Mouse (Mus musculus) stomach, embryonic 14.5 days (tissue): ENCODE measurements at regions not wholly inside any gene's neighbourhood (a gene's known extent, or its start where the extent isn't known, plus 50 kb on each side); places are given as distances from the start of the nearest gene placed in this dataset.
"Not testable (repeated sequence)": the region's sequence is repeated elsewhere in the genome, so short reads cannot be mapped to it uniquely, and the experiment has no call there.

Experiments
- ATAC-seq: fragments of 200-750 bp; cut with Nextera tagmentation; 2 replicates; pipeline ENCODE4 v1.8.0; 2017; ENCODE audit warnings: low read depth, moderate TSS enrichment; ENCODE audit not compliant: insufficient number of reproducible peaks, insufficient read depth, low FRiP score
- H3K27ac ChIP-seq: fragments of 300-500 bp; sonication (generic); 2 replicates; pipeline ENCODE4 v1.5.1; 2014; ENCODE audit warnings: mild to moderate bottlenecking, low read length, moderate library complexity, mixed read lengths
- H3K27me3 ChIP-seq: fragments of 300-500 bp; sonication (generic); 2 replicates; pipeline ENCODE4 v1.6.1; 2014; ENCODE audit warnings: low read length, control low read depth, mixed read lengths; ENCODE audit not compliant: control insufficient read depth, insufficient read depth
- H3K36me3 ChIP-seq: fragments of 300-500 bp; sonication (generic); 2 replicates; pipeline ENCODE4 v1.6.1; 2014; ENCODE audit warnings: mild to moderate bottlenecking, control low read depth, low read length, moderate library complexity, mixed read lengths; ENCODE audit not compliant: control insufficient read depth, insufficient read depth
- H3K4me1 ChIP-seq: fragments of 300-500 bp; sonication (generic); 2 replicates; pipeline ENCODE4 v1.6.1; 2014; ENCODE audit warnings: low read length, control low read depth, mixed read lengths; ENCODE audit not compliant: control insufficient read depth, insufficient read depth
- H3K4me2 ChIP-seq: fragments of 300-500 bp; sonication (generic); replicated peaks from 2 replicates; pipeline ENCODE4 v1.6.1; 2014; ENCODE audit warnings: low read depth, low read length, control low read depth
- H3K4me3 ChIP-seq: fragments of 300-500 bp; sonication (generic); 2 replicates; pipeline ENCODE4 v1.5.1; 2014; ENCODE audit warnings: low read depth, low read length, control low read depth
- H3K9ac ChIP-seq: fragments of 300-500 bp; sonication (generic); replicated peaks from 2 replicates; pipeline ENCODE4 v1.6.1; 2014; ENCODE audit warnings: low read depth, mild to moderate bottlenecking, control low read depth, low read length, moderate library complexity, mixed read lengths
- H3K9me3 ChIP-seq: fragments of 300-500 bp; sonication (generic); 2 replicates; pipeline ENCODE4 v1.6.1; 2016; ENCODE audit warnings: low read depth, low read length, control low read depth; ENCODE audit not compliant: control insufficient read depth
- WGBS: fragments of 180-500 bp; shearing (Covaris S2); extraction: QIAGEN DNeasy Blood & Tissue Kit; methylation state at CpG from one replicate; pipeline ENCODE4 v1.1.7; 2014; 5-methylcytosine and 5-hydroxymethylcytosine counted together

GRCm38 (mm10) chr5:142281997-142282396 lies 119.3 kb upstream of the Foxk1 start:
- Histone ChIP-seq H3K27ac (no peak overlapping the region), H3K36me3 (no peaks in the 10 kb centered on the region), H3K9me3 (no peaks in the 10 kb centered on the region), H3K4me3 (no peak overlapping the region), H3K4me2 (no peak overlapping the region), H3K4me1 (no peaks in the 10 kb centered on the region), H3K9ac (no peak overlapping the region), H3K27me3 (no peaks in the 10 kb centered on the region)
- 61% methylated on average over 9 of the region's 9 CpGs for whole genome bisulfite sequencing
- no peak for ATAC-seq

GRCm38 (mm10) chr5:142287981-142288380 lies 113.3 kb upstream of the Foxk1 start:
- H3K4me3 ChIP-seq: no peak overlapping the region
- no peaks in the 10 kb centered on the region for H3K27me3 ChIP-seq
- no peak overlapping the region for H3K9ac ChIP-seq
- H3K27ac ChIP-seq: no peak overlapping the region
- no peaks in the 10 kb centered on the region for H3K9me3 ChIP-seq
- no peak overlapping the region for H3K4me2 ChIP-seq
- no peak for ATAC-seq
- 96% methylated on average over 2 of the region's 2 CpGs for WGBS
- no peaks in the 10 kb centered on the region for H3K36me3 ChIP-seq
- no peaks in the 10 kb centered on the region for H3K4me1 ChIP-seq

- Histone ChIP-seq H3K36me3 (no peaks in the 10 kb centered on the region), H3K4me1 (no peaks in the 10 kb centered on the region), H3K4me3 (no peak overlapping the region), H3K4me2 (no peak overlapping the region), H3K27me3 (no peaks in the 10 kb centered on the region), H3K9me3 (no peaks in the 10 kb centered on the region), H3K27ac (no peak overlapping the region), H3K9ac (no peak overlapping the region)
- no peak for ATAC-seq
- 89% methylated on average over 10 of the region's 10 CpGs for WGBS
Measured at GRCm38 (mm10) chr5:142291451-142291850, 109.8 kb upstream of the Foxk1 start.

GRCm38 (mm10) chr5:142296401-142296800 lies 104.9 kb upstream of the Foxk1 start:
- H3K27ac ChIP-seq, H3K4me2 ChIP-seq, H3K27me3 ChIP-seq, ATAC-seq, H3K36me3 ChIP-seq, H3K9ac ChIP-seq, H3K4me3 ChIP-seq, H3K9me3 ChIP-seq, H3K4me1 ChIP-seq: not testable (repeated sequence)
- WGBS: 91% methylated on average over 2 of the region's 2 CpGs

GRCm38 (mm10) chr5:142299621-142300020 lies 101.7 kb upstream of the Foxk1 start:
- no peak overlapping the region for H3K9ac ChIP-seq
- no peak overlapping the region for H3K27ac ChIP-seq
- ATAC-seq: no peak
- no peaks in the 10 kb centered on the region for H3K27me3 ChIP-seq
- H3K4me3 ChIP-seq: no peak overlapping the region
- no peak overlapping the region for H3K4me2 ChIP-seq
- WGBS: 88% methylated on average over 5 of the region's 5 CpGs
- H3K36me3 ChIP-seq: no peaks in the 10 kb centered on the region
- H3K9me3 ChIP-seq: no peaks in the 10 kb centered on the region
- H3K4me1 ChIP-seq: no peaks in the 10 kb centered on the region

- ATAC-seq: no peak
- WGBS: 94% methylated on average over 3 of the region's 3 CpGs
- no peaks in the 10 kb centered on the region; the same call in 1 of the 2 replicates for H3K9me3 ChIP-seq
- H3K4me3 ChIP-seq: no peak overlapping the region
- no peaks in the 10 kb centered on the region for H3K36me3 ChIP-seq
- H3K27ac ChIP-seq: no peak overlapping the region
- no peak overlapping the region for H3K4me2 ChIP-seq
- no peaks in the 10 kb centered on the region for H3K27me3 ChIP-seq
- no peaks in the 10 kb centered on the region for H3K4me1 ChIP-seq
- H3K9ac ChIP-seq: no peak overlapping the region
Measured at GRCm38 (mm10) chr5:142308511-142308910, 92.8 kb upstream of the Foxk1 start.

GRCm38 (mm10) chr5:142313944-142314343 lies 87.4 kb upstream of the Foxk1 start:
- Histone ChIP-seq H3K9ac (no peak overlapping the region), H3K27me3 (no peaks in the 10 kb centered on the region), H3K4me1 (no peaks in the 10 kb centered on the region), H3K4me2 (no peak overlapping the region), H3K9me3 (no peaks in the 10 kb centered on the region), H3K27ac (no peak overlapping the region), H3K4me3 (no peak overlapping the region), H3K36me3 (no peaks in the 10 kb centered on the region)
- 49% methylated on average over 8 of the region's 8 CpGs for WGBS
- no peak for ATAC-seq

GRCm38 (mm10) chr5:142314466-142314865 lies 86.8 kb upstream of the Foxk1 start:
- Histone ChIP-seq H3K9me3 (no peaks in the 10 kb centered on the region), H3K27me3 (no peaks in the 10 kb centered on the region), H3K4me3 (no peak overlapping the region), H3K36me3 (no peaks in the 10 kb centered on the region), H3K4me1 (no peaks in the 10 kb centered on the region), H3K27ac (no peak overlapping the region), H3K9ac (no peak overlapping the region), H3K4me2 (no peak overlapping the region)
- ATAC-seq: no peak
- WGBS: 70% methylated on average over 5 of the region's 5 CpGs

GRCm38 (mm10) chr5:142319268-142319667 lies 82.0 kb upstream of the Foxk1 start:
- no peak overlapping the region for H3K27ac ChIP-seq
- H3K36me3 ChIP-seq: no peaks in the 10 kb centered on the region
- H3K27me3 ChIP-seq: no peaks in the 10 kb centered on the region
- ATAC-seq: peak; percentile 65; the same call in 1 of the 2 replicates
- 4% methylated on average over 7 of the region's 7 CpGs for WGBS
- H3K4me1 ChIP-seq: no peaks in the 10 kb centered on the region
- no peak overlapping the region for H3K4me2 ChIP-seq
- no peak overlapping the region for H3K9ac ChIP-seq
- no peaks in the 10 kb centered on the region for H3K9me3 ChIP-seq
- H3K4me3 ChIP-seq: no peak overlapping the region
